Mouse (Mus musculus): ENCODE data around the gene Tes3-ps.

The Tes3-ps gene

GRCm38 (mm10) chr13:49492376-49493368, at the start of gene Tes3-ps:
Tes3-ps (plus strand) TSS chr13:49493318.
- DNase-seq (ENCODE audit: low spot score): no peak

GRCm38 (mm10) chr13:49444451-49444850, 48.7 kb upstream of the Tes3-ps start:
- DNase-seq (ENCODE audit: low spot score): no peak

GRCm38 (mm10) chr13:49449318-49449749, 43.8 kb upstream of the Tes3-ps start:
- DNase-seq (ENCODE audit: low spot score): peak; percentile 60

GRCm38 (mm10) chr13:49460276-49460675, 32.8 kb upstream of the Tes3-ps start:
- DNase-seq (ENCODE audit: low spot score): no peak

- no peak for DNase-seq (ENCODE audit: low spot score)
Observed at GRCm38 (mm10) chr13:49460692-49461414, 32.3 kb upstream of the Tes3-ps start.

- DNase-seq (ENCODE audit: low spot score): no peak
Observed at GRCm38 (mm10) chr13:49461458-49462132, 31.5 kb upstream of the Tes3-ps start.

GRCm38 (mm10) chr13:49462921-49463320, 30.2 kb upstream of the Tes3-ps start:
- no peak for DNase-seq (ENCODE audit: low spot score)

GRCm38 (mm10) chr13:49465875-49466274, 27.2 kb upstream of the Tes3-ps start:
- DNase-seq (ENCODE audit: low spot score): no peak

GRCm38 (mm10) chr13:49466393-49467075, 26.6 kb upstream of the Tes3-ps start:
- no peak for DNase-seq (ENCODE audit: low spot score)

- no peak for DNase-seq (ENCODE audit: low spot score)
Observed at GRCm38 (mm10) chr13:49467585-49467984, 25.5 kb upstream of the Tes3-ps start.

GRCm38 (mm10) chr13:49469002-49469401, 24.1 kb upstream of the Tes3-ps start:
- no peak for DNase-seq (ENCODE audit: low spot score)

GRCm38 (mm10) chr13:49470319-49470718, 22.8 kb upstream of the Tes3-ps start:
- DNase-seq (ENCODE audit: low spot score): no peak

GRCm38 (mm10) chr13:49470806-49471205, 22.3 kb upstream of the Tes3-ps start:
- DNase-seq (ENCODE audit: low spot score): no peak

GRCm38 (mm10) chr13:49471981-49472675, 21.0 kb upstream of the Tes3-ps start:
- DNase-seq (ENCODE audit: low spot score): no peak

GRCm38 (mm10) chr13:49472676-49473005, 20.5 kb upstream of the Tes3-ps start:
- DNase-seq (ENCODE audit: low spot score): no peak

GRCm38 (mm10) chr13:49477887-49478286, 15.2 kb upstream of the Tes3-ps start:
- DNase-seq (ENCODE audit: low spot score): no peak

- DNase-seq (ENCODE audit: low spot score): no peak
Observed at GRCm38 (mm10) chr13:49478851-49479374, 14.2 kb upstream of the Tes3-ps start.

- no peak for DNase-seq (ENCODE audit: low spot score)
Observed at GRCm38 (mm10) chr13:49479399-49479798, 13.7 kb upstream of the Tes3-ps start.

GRCm38 (mm10) chr13:49480057-49480456, 13.1 kb upstream of the Tes3-ps start:
- no peak for DNase-seq (ENCODE audit: low spot score)

- DNase-seq (ENCODE audit: low spot score): no peak
Observed at GRCm38 (mm10) chr13:49480551-49480950, 12.6 kb upstream of the Tes3-ps start.

GRCm38 (mm10) chr13:49485388-49485787, 7.7 kb upstream of the Tes3-ps start:
- no peak for DNase-seq (ENCODE audit: low spot score)

Data from ovary, postnatal 10 days (tissue).